In genomic region chr1:167620206-167620795, GRCm38 (mm10) we compare ENCODE assay signal across 29 mouse cellular contexts. TPM values are rescaled to one million over a fixed set of nuclear protein-coding genes. Genes with fewer than 3 reads are reported as not detected.
DNase-seq lines count a peak whose midpoint lies in the region; ATAC-seq and TF ChIP-seq lines count a peak whose summit lies in the region.
"Had no signal": no experiment of that assay in that cellular context is flagged by ENCODE, and none has a peak within 500 bp of the region (broad histone marks: within the 10 kb centered on the region; RNA-seq: fewer than 3 reads in every experiment).

No protein-coding gene starts in this region.

- TF ChIP-seq EP300 in ES-Bruce4 (IDR thresholded peaks at IDR 0.05; ENCODE audit: insufficient read depth, low read depth, low read length) = no peak

- H3K4me3 ChIP-seq in heart, embryonic 15.5 days = no peak overlapping the region
- H3K4me3 ChIP-seq in E14TG2a.4 (replicated peaks; ENCODE audit: low read length) (peak overlapping the region; percentile 55), ES-Bruce4 (ENCODE audit: low read depth, low read length) (peak overlapping the region; percentile 23)
- H3K4me3 ChIP-seq in embryonic facial prominence, embryonic 10.5 days = no peak overlapping the region
- H3K4me3 ChIP-seq in forebrain, embryonic 10.5 days = no peak overlapping the region
- no peak overlapping the region for H3K4me3 ChIP-seq in forebrain, embryonic 14.5 days (ENCODE audit: low read depth, low read length)
- H3K4me3 ChIP-seq: embryonic facial prominence, embryonic 12.5 days; heart, adult 2 months; limb, embryonic 13.5 days; liver, embryonic 13.5 days; neural tube, embryonic 15.5 days had no signal

- no peak overlapping the region for H3K27ac ChIP-seq in heart, embryonic 15.5 days
- H3K27ac ChIP-seq in ES-Bruce4 (ENCODE audit: insufficient read depth, low read length) = no peak overlapping the region
- H3K27ac ChIP-seq in embryonic facial prominence, embryonic 10.5 days (replicated peaks) = no peak overlapping the region
- H3K27ac ChIP-seq in forebrain, embryonic 10.5 days = no peak overlapping the region
- H3K27ac ChIP-seq in forebrain, embryonic 14.5 days (ENCODE audit: low read depth, low read length) = no peak overlapping the region
- H3K27ac ChIP-seq: embryonic facial prominence, embryonic 12.5 days; heart, adult 2 months; limb, embryonic 13.5 days; liver, embryonic 13.5 days; neural tube, embryonic 15.5 days; stomach, postnatal 0 days had no signal

- H3K4me1 ChIP-seq in heart, embryonic 15.5 days (replicated peaks) = peaks cover 3% of the 10 kb centered on the region; the same call in 1 of the 2 replicates
- peaks cover 35% of the 10 kb centered on the region for H3K4me1 ChIP-seq in E14TG2a.4 (replicated peaks; ENCODE audit: low read depth, low read length)
- H3K4me1 ChIP-seq in ES-Bruce4 (ENCODE audit: control insufficient read depth, insufficient read depth, low read length) = no peaks in the 10 kb centered on the region
- H3K4me1 ChIP-seq in embryonic facial prominence, embryonic 10.5 days = peaks cover 12% of the 10 kb centered on the region
- H3K4me1 ChIP-seq in forebrain, embryonic 10.5 days = no peaks in the 10 kb centered on the region
- H3K4me1 ChIP-seq in forebrain, embryonic 14.5 days (ENCODE audit: control insufficient read depth, insufficient read depth, low read length) = no peaks in the 10 kb centered on the region
- H3K4me1 ChIP-seq: embryonic facial prominence, embryonic 12.5 days; limb, embryonic 13.5 days; liver, embryonic 13.5 days had no signal

- TF ChIP-seq CTCF in E14TG2a.4 (conservative IDR thresholded peaks at IDR 0.05; ENCODE audit: low read length) = no peak
- no peak for TF ChIP-seq CTCF in ES-Bruce4 (IDR thresholded peaks at IDR 0.05; ENCODE audit: low read depth, low read length)

- H3K27me3 ChIP-seq in heart, embryonic 15.5 days = peaks cover 4% of the 10 kb centered on the region; the same call in 1 of the 2 replicates
- H3K27me3 ChIP-seq in E14TG2a.4 (ENCODE audit: insufficient read depth, low read length) (peaks cover 62% of the 10 kb centered on the region), ES-Bruce4 (ENCODE audit: control insufficient read depth, insufficient read depth, low read length, poor library complexity, severe bottlenecking) (no peaks in the 10 kb centered on the region)
- H3K27me3 ChIP-seq in embryonic facial prominence, embryonic 10.5 days (replicated peaks; ENCODE audit: low read depth, poor library complexity, severe bottlenecking) = no peaks in the 10 kb centered on the region; the same call in 1 of the 2 replicates
- H3K27me3 ChIP-seq in forebrain, embryonic 10.5 days (ENCODE audit: poor library complexity, severe bottlenecking) = no peaks in the 10 kb centered on the region
- H3K27me3 ChIP-seq in forebrain, embryonic 14.5 days (replicated peaks; ENCODE audit: control insufficient read depth, insufficient read depth, low read length) = no peaks in the 10 kb centered on the region
- H3K27me3 ChIP-seq: embryonic facial prominence, embryonic 12.5 days; liver, embryonic 13.5 days; neural tube, embryonic 15.5 days had no signal

- no peak overlapping the region for H3K4me2 ChIP-seq in heart, embryonic 15.5 days
- H3K4me2 ChIP-seq in forebrain, embryonic 14.5 days (ENCODE audit: low read length) = no peak overlapping the region
- H3K4me2 ChIP-seq: embryonic facial prominence, embryonic 12.5 days; limb, embryonic 13.5 days; liver, embryonic 13.5 days; neural tube, embryonic 15.5 days had no signal

- WGBS in heart, embryonic 15.5 days = 50% methylated on average over 15 of the region's 15 CpGs
- WGBS in embryonic facial prominence, embryonic 10.5 days = 65% methylated on average over 15 of the region's 15 CpGs
- 75% methylated on average over 15 of the region's 15 CpGs for WGBS in forebrain, embryonic 10.5 days
- 69% methylated on average over 15 of the region's 15 CpGs for WGBS in forebrain, embryonic 14.5 days

- 0 out of 2 replicates have a peak, but pooled peaks have one; percentile 10 for ATAC-seq in heart, embryonic 15.5 days (replicated peaks; ENCODE audit: insufficient number of reproducible peaks, insufficient read depth, low FRiP score, low read depth)
- no peak for ATAC-seq in forebrain, embryonic 14.5 days
- ATAC-seq: activated CD4-positive, CD25-positive, alpha-beta regulatory T cell, adult 4 months; forebrain, postnatal 0 days had no signal

- no peaks in the 10 kb centered on the region for H3K36me3 ChIP-seq in heart, embryonic 15.5 days
- H3K36me3 ChIP-seq in E14TG2a.4 (ENCODE audit: insufficient read depth, low read length) (no peaks in the 10 kb centered on the region), ES-Bruce4 (ENCODE audit: control insufficient read depth, insufficient read depth, low read length, poor library complexity, severe bottlenecking) (no peaks in the 10 kb centered on the region)
- H3K36me3 ChIP-seq in embryonic facial prominence, embryonic 10.5 days (replicated peaks) = no peaks in the 10 kb centered on the region
- no peaks in the 10 kb centered on the region for H3K36me3 ChIP-seq in forebrain, embryonic 10.5 days (replicated peaks)
- no peaks in the 10 kb centered on the region for H3K36me3 ChIP-seq in forebrain, embryonic 14.5 days (ENCODE audit: control insufficient read depth, insufficient read depth, low read length)
- H3K36me3 ChIP-seq: embryonic facial prominence, embryonic 12.5 days; limb, embryonic 13.5 days; liver, embryonic 13.5 days; neural tube, embryonic 15.5 days had no signal

- no peak for DNase-seq in heart, adult 9 months (ENCODE audit: low spot score in 2 of 2)
- DNase-seq in embryonic facial prominence, embryonic 10.5 days (ENCODE audit: low spot score) = peak; percentile 35
- no peak for DNase-seq in forebrain, embryonic 10.5 days (ENCODE audit: extremely low spot score, low spot score)
- no peak for DNase-seq in forebrain, embryonic 14.5 days (ENCODE audit: low spot score)
- DNase-seq: adrenal gland, adult 2 months; adrenal gland, postnatal 36 days; B cell, adult 2 months; cerebellum, adult 2 months; cerebellum, postnatal 14 days; forebrain, postnatal 0 days; gastrocnemius, postnatal 14 days; kidney, adult 11 months; liver, embryonic 13.5 days; lung, adult 18-20 months; lung, postnatal 10 days; midbrain, embryonic 14.5 days; right cerebral cortex, adult 18-20 months; right cerebral cortex, postnatal 4 days; thymus, adult 2 months; thymus, postnatal 4 days had no signal

- no peak for TF ChIP-seq POLR2A in ES-Bruce4 (IDR thresholded peaks at IDR 0.05; ENCODE audit: insufficient read depth, low read length)

- H3K9ac ChIP-seq in heart, embryonic 15.5 days = no peak overlapping the region
- no peak overlapping the region for H3K9ac ChIP-seq in ES-Bruce4 (ENCODE audit: low read depth, poor library complexity, severe bottlenecking)
- no peak overlapping the region for H3K9ac ChIP-seq in forebrain, embryonic 14.5 days (ENCODE audit: low read length)
- H3K9ac ChIP-seq: embryonic facial prominence, embryonic 12.5 days; forebrain, postnatal 0 days; limb, embryonic 13.5 days; liver, embryonic 13.5 days; neural tube, embryonic 15.5 days had no signal

- no peaks in the 10 kb centered on the region for H3K9me3 ChIP-seq in heart, embryonic 15.5 days (replicated peaks)
- H3K9me3 ChIP-seq in E14TG2a.4 (ENCODE audit: low read length) = peaks cover 4% of the 10 kb centered on the region
- H3K9me3 ChIP-seq in ES-Bruce4 (replicated peaks; ENCODE audit: control insufficient read depth, insufficient read depth, low read length, poor library complexity, severe bottlenecking) = no peaks in the 10 kb centered on the region
- H3K9me3 ChIP-seq in embryonic facial prominence, embryonic 10.5 days = no peaks in the 10 kb centered on the region
- no peaks in the 10 kb centered on the region for H3K9me3 ChIP-seq in forebrain, embryonic 10.5 days
- H3K9me3 ChIP-seq in forebrain, embryonic 14.5 days (replicated peaks; ENCODE audit: control insufficient read depth, low read length) = no peaks in the 10 kb centered on the region
- H3K9me3 ChIP-seq: embryonic facial prominence, embryonic 12.5 days; limb, embryonic 13.5 days; liver, embryonic 13.5 days; neural tube, embryonic 15.5 days had no signal

RNA-seq across cellular contexts. Expression of gene Rxrg, which starts 22.1 kb away (rescaled TPM):
- 0.93 and 1.3 TPM in 2 replicates for polyA plus RNA-seq in heart, embryonic 15.5 days (2015; fragmentation: Nextera tagmentation; extraction: Ambion mirVana)
- not detected in 2 replicates for polyA plus RNA-seq in ES-Bruce4 (2011; ENCODE audit: insufficient read depth, insufficient read length, low read depth, missing spikeins)
- polyA plus RNA-seq in embryonic facial prominence, embryonic 10.5 days (2016; fragmentation: Nextera tagmentation; extraction: Ambion mirVana) = 3.6 and 4.0 TPM in 2 replicates
- polyA plus RNA-seq in forebrain, embryonic 10.5 days (2016; fragmentation: Nextera tagmentation; extraction: Ambion mirVana) = 1.8 and 2.0 TPM in 2 replicates
- polyA plus RNA-seq in forebrain, embryonic 14.5 days (2014; fragmentation: Nextera tagmentation; extraction: Ambion mirVana) = 9.3 and 18.6 TPM in 2 replicates
- polyA plus RNA-seq: activated CD4-positive, CD25-positive, alpha-beta regulatory T cell, adult 4 months had no signal

Comparison
In these comparisons a context has a peak if more than half of its experiments do, and no peak if none do; other contexts are left out.
1. H3K4me3 ChIP-seq: peak in E14TG2a.4 (single experiment) and ES-Bruce4 (single experiment); none in heart, embryonic 15.5 days (single experiment), embryonic facial prominence, embryonic 10.5 days (single experiment), forebrain, embryonic 10.5 days (single experiment) and forebrain, embryonic 14.5 days (single experiment).